Mouse (Mus musculus): Measurements from ENCODE around the gene Fgb.

GRCm38 (mm10) chr3:83033801-83034200 lies 15.9 kb downstream of the Fgb start:
- no peak for TF ChIP-seq CTCF (IDR thresholded peaks at IDR 0.05; ENCODE audit: low read depth, low read length)
- TF ChIP-seq POLR2A (IDR thresholded peaks at IDR 0.05; ENCODE audit: borderline replicate concordance, low read depth, low read length), result no peak
